ENCODE assay signal across 15 mouse cellular contexts in the genomic region with DNA sequence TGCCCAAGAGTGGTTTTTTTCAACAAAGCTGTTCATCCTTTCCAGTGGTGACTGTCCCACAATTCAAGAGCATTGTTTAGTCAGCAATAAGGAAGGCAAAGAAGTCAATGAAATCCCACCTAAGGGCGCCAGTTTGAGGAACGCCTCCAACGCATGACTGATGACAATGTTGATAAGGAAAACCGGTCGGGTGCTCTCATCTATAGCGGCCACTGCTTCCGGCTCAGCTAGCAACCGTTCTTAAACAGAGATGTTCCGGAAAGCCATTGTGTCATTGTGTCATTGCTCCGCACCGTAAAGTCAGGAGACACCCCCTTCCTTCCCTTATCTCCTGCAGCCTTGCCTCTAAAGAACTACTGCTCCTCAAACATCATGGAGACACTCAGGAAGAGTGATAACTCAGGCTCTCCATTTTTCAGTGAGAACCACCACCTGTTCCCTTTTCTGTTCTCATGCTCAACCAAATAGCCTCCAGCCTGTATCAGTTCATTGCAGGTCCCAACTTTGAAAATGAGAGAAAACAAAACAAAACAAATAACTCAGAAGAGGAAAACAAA. TPM values are rescaled to one million over a fixed set of nuclear protein-coding genes. Genes with fewer than 3 reads are reported as not detected.
DNase-seq lines count a peak whose midpoint lies in the region; ATAC-seq and TF ChIP-seq lines count a peak whose summit lies in the region.
"Had no signal": no experiment of that assay in that cellular context is flagged by ENCODE, and none has a peak within 500 bp of the region (broad histone marks: within the 10 kb centered on the region; RNA-seq: fewer than 3 reads in every experiment).

No protein-coding gene starts in this region.

- no peaks in the 10 kb centered on the region for H3K36me3 ChIP-seq in liver, embryonic 11.5 days (ENCODE audit: control insufficient read depth, insufficient read depth, low read length)
- H3K36me3 ChIP-seq: hindbrain, embryonic 12.5 days; limb, embryonic 13.5 days had no signal

- H3K9me3 ChIP-seq in liver, embryonic 11.5 days (ENCODE audit: control insufficient read depth, low read length) = no peaks in the 10 kb centered on the region
- H3K9me3 ChIP-seq: hindbrain, embryonic 12.5 days; limb, embryonic 13.5 days had no signal

- no peak for TF ChIP-seq CTCF in bone marrow, adult 2 months (IDR thresholded peaks at IDR 0.05; ENCODE audit: control insufficient read depth, insufficient read depth, low read length)

- 74% methylated on average over 11 of the region's 11 CpGs for WGBS in bone marrow, adult 2 months
- WGBS in liver, embryonic 11.5 days = 61% methylated on average over 11 of the region's 11 CpGs

- no peak for TF ChIP-seq POLR2A in bone marrow, adult 2 months (IDR thresholded peaks at IDR 0.05; ENCODE audit: borderline replicate concordance, control insufficient read depth, low read depth, low read length)

- no peaks in the 10 kb centered on the region for H3K27me3 ChIP-seq in liver, embryonic 11.5 days (replicated peaks; ENCODE audit: control insufficient read depth, insufficient read depth, low read length)
- H3K27me3 ChIP-seq: hindbrain, embryonic 12.5 days; limb, embryonic 13.5 days had no signal

- peak overlapping the region; percentile 36 for H3K27ac ChIP-seq in bone marrow, adult 2 months (ENCODE audit: control insufficient read depth, insufficient read depth, low read depth, low read length, poor library complexity)
- peak overlapping the region; percentile 78 for H3K27ac ChIP-seq in liver, embryonic 11.5 days (ENCODE audit: low read depth, low read length)
- H3K27ac ChIP-seq: hindbrain, embryonic 12.5 days; limb, embryonic 13.5 days; stomach, postnatal 0 days had no signal

- peak; percentile 57 for ATAC-seq in common myeloid progenitor, adult 5-6 weeks (replicated peaks; ENCODE audit: low read depth, poor library complexity, severe bottlenecking)
- ATAC-seq in liver, embryonic 11.5 days (replicated peaks; ENCODE audit: low FRiP score) = peak; percentile 89
- ATAC-seq in megakaryocyte progenitor cell, adult 5-6 weeks (replicated peaks; ENCODE audit: poor library complexity) = peak; percentile 67
- ATAC-seq in monocyte, adult 5-6 weeks (replicated peaks; ENCODE audit: insufficient number of reproducible peaks, low FRiP score, low TSS enrichment, poor library complexity, severe bottlenecking) = no peak

- H3K4me1 ChIP-seq in bone marrow, adult 2 months (ENCODE audit: control insufficient read depth, insufficient read depth, low read length) = no peaks in the 10 kb centered on the region; the same call in 1 of the 2 replicates
- H3K4me1 ChIP-seq in liver, embryonic 11.5 days (replicated peaks; ENCODE audit: control insufficient read depth, insufficient read depth, low read length) = peaks cover 11% of the 10 kb centered on the region
- H3K4me1 ChIP-seq: hindbrain, embryonic 12.5 days; limb, embryonic 13.5 days had no signal

- 0 out of 2 replicates have a peak overlapping the region, but pooled peaks have one; percentile 2 for H3K9ac ChIP-seq in liver, embryonic 11.5 days (ENCODE audit: low read depth, low read length)
- H3K9ac ChIP-seq: hindbrain, embryonic 12.5 days; limb, embryonic 13.5 days had no signal

- H3K4me2 ChIP-seq in liver, embryonic 11.5 days = peak overlapping the region; percentile 53
- H3K4me2 ChIP-seq: hindbrain, embryonic 12.5 days; limb, embryonic 13.5 days had no signal

- no peak overlapping the region for H3K4me3 ChIP-seq in bone marrow, adult 2 months (replicated peaks; ENCODE audit: control insufficient read depth, low read depth, low read length)
- 0 out of 2 replicates have a peak overlapping the region, but pooled peaks have one; percentile 1 for H3K4me3 ChIP-seq in liver, embryonic 11.5 days (ENCODE audit: low read depth, low read length)
- H3K4me3 ChIP-seq: hindbrain, embryonic 12.5 days; limb, embryonic 13.5 days had no signal

- no peak for DNase-seq in liver, embryonic 11.5 days (ENCODE audit: low spot score)
- no peak for DNase-seq in cerebellum, adult 8-10 months
- no peak for DNase-seq in right cerebral cortex, adult 18-20 months
- DNase-seq: adrenal gland, adult 8-10 months; cerebellum, adult 9-11 months; layer of hippocampus, adult 9-11 months; retina, postnatal 1 day; thymus, postnatal 14 days had no signal

RNA-seq across cellular contexts. Expression of a gene that starts 30.0 kb away (rescaled TPM):
- polyA plus RNA-seq in bone marrow, adult 2 months (2011; ENCODE audit: insufficient read depth, insufficient read length, low replicate concordance, missing spikeins) = 19.5 and 26.7 TPM in 2 replicates
- total RNA-seq in common myeloid progenitor, adult 5-6 weeks (2017) = 49.3 and 71.2 TPM in 2 replicates
- 51.0 and 58.7 TPM in 2 replicates for polyA plus RNA-seq in liver, embryonic 11.5 days (2014; fragmentation: Nextera tagmentation; extraction: Ambion mirVana)
- 41.6 and 43.4 TPM in 2 replicates for total RNA-seq in megakaryocyte progenitor cell, adult 5-6 weeks (2015)
- 31.7 and 41.7 TPM in 2 replicates for total RNA-seq in megakaryocyte progenitor cell, adult 5-6 weeks (2017)
- total RNA-seq in monocyte, adult 5-6 weeks (2017) = 52.6 to 69.1 TPM (median 61.7 TPM) in 3 replicates
